Mouse (Mus musculus): Measurements from ENCODE around the gene Pank2. TPM values are rescaled to one million over a fixed set of nuclear protein-coding genes. Genes with fewer than 3 reads are reported as not detected.
"Not testable (repeated sequence)": the region's sequence is repeated elsewhere in the genome, so short reads cannot be mapped to it uniquely, and the experiment has no call there.

Pank2 gene
- total RNA-seq, 1 experiment from 2014 or later = 72.4 TPM

GRCm38 (mm10) chr2:131258693-131259092 is 3.6 kb upstream of the Pank2 start:
- ATAC-seq (replicated peaks; ENCODE audit: low read depth, poor library complexity, severe bottlenecking) = no peak

- ATAC-seq (replicated peaks; ENCODE audit: low read depth, poor library complexity, severe bottlenecking) = no peak
Observed at GRCm38 (mm10) chr2:131260544-131261307, 1.6 kb upstream of the Pank2 start.

- peak; percentile 41 for ATAC-seq (replicated peaks; ENCODE audit: low read depth, poor library complexity, severe bottlenecking)
Observed at GRCm38 (mm10) chr2:131261481-131262212, 648 bp upstream of the Pank2 start.

GRCm38 (mm10) chr2:131262680-131263670 is 680 bp downstream of the Pank2 start:
- ATAC-seq (replicated peaks; ENCODE audit: low read depth, poor library complexity, severe bottlenecking) = peak; percentile 43

- no peak for ATAC-seq (replicated peaks; ENCODE audit: low read depth, poor library complexity, severe bottlenecking)
Observed at GRCm38 (mm10) chr2:131264027-131264426, 1.7 kb downstream of the Pank2 start.

GRCm38 (mm10) chr2:131265056-131265455 is 2.8 kb downstream of the Pank2 start:
- ATAC-seq (replicated peaks; ENCODE audit: low read depth, poor library complexity, severe bottlenecking) = no peak

GRCm38 (mm10) chr2:131275493-131275892 is 13.2 kb downstream of the Pank2 start:
- ATAC-seq (replicated peaks; ENCODE audit: low read depth, poor library complexity, severe bottlenecking) = no peak

GRCm38 (mm10) chr2:131276722-131277121 is 14.4 kb downstream of the Pank2 start:
- no peak for ATAC-seq (replicated peaks; ENCODE audit: low read depth, poor library complexity, severe bottlenecking)

GRCm38 (mm10) chr2:131281596-131281995 is 19.3 kb downstream of the Pank2 start:
- no peak for ATAC-seq (replicated peaks; ENCODE audit: low read depth, poor library complexity, severe bottlenecking)

- no peak for ATAC-seq (replicated peaks; ENCODE audit: low read depth, poor library complexity, severe bottlenecking)
Observed at GRCm38 (mm10) chr2:131286276-131286675, 24.0 kb downstream of the Pank2 start.

- no peak for ATAC-seq (replicated peaks; ENCODE audit: low read depth, poor library complexity, severe bottlenecking)
Observed at GRCm38 (mm10) chr2:131290669-131291068, 28.4 kb downstream of the Pank2 start.

GRCm38 (mm10) chr2:131296746-131297261 is 34.5 kb downstream of the Pank2 start:
- ATAC-seq (replicated peaks; ENCODE audit: low read depth, poor library complexity, severe bottlenecking) = no peak

GRCm38 (mm10) chr2:131298674-131299073 is 36.4 kb downstream of the Pank2 start:
- not testable (repeated sequence) for ATAC-seq (replicated peaks; ENCODE audit: low read depth, poor library complexity, severe bottlenecking)

- no peak for ATAC-seq (replicated peaks; ENCODE audit: low read depth, poor library complexity, severe bottlenecking)
Observed at GRCm38 (mm10) chr2:131300485-131300884, 38.2 kb downstream of the Pank2 start.

GRCm38 (mm10) chr2:131301635-131302034 is 39.3 kb downstream of the Pank2 start:
- no peak for ATAC-seq (replicated peaks; ENCODE audit: low read depth, poor library complexity, severe bottlenecking)

- no peak for ATAC-seq (replicated peaks; ENCODE audit: low read depth, poor library complexity, severe bottlenecking)
Observed at GRCm38 (mm10) chr2:131304497-131304896, 42.2 kb downstream of the Pank2 start.

- not testable (repeated sequence) for ATAC-seq (replicated peaks; ENCODE audit: low read depth, poor library complexity, severe bottlenecking)
Observed at GRCm38 (mm10) chr2:131305226-131305625, 42.9 kb downstream of the Pank2 start.

- ATAC-seq (replicated peaks; ENCODE audit: low read depth, poor library complexity, severe bottlenecking) = no peak
Observed at GRCm38 (mm10) chr2:131307391-131307790, 45.1 kb downstream of the Pank2 start.

GRCm38 (mm10) chr2:131307822-131308221 is 45.5 kb downstream of the Pank2 start:
- no peak for ATAC-seq (replicated peaks; ENCODE audit: low read depth, poor library complexity, severe bottlenecking)

GRCm38 (mm10) chr2:131309296-131309695 is 47.0 kb downstream of the Pank2 start:
- no peak for ATAC-seq (replicated peaks; ENCODE audit: low read depth, poor library complexity, severe bottlenecking)
